Comparison of ENCODE assay signal across 8 mouse cellular contexts in genomic region chr16:85899301-85899721, GRCm38 (mm10). TPM values are rescaled to one million over a fixed set of nuclear protein-coding genes. Genes with fewer than 3 reads are reported as not detected.
DNase-seq lines count a peak whose midpoint lies in the region; ATAC-seq lines count a peak whose summit lies in the region.

No protein-coding gene starts in this region.

- 15% methylated on average over 25 of the region's 25 CpGs for WGBS in embryonic facial prominence, embryonic 12.5 days
- 17% methylated on average over 25 of the region's 25 CpGs for WGBS in heart, embryonic 15.5 days

- peak overlapping the region; percentile 60 for H3K4me3 ChIP-seq in embryonic facial prominence, embryonic 12.5 days
- peak overlapping the region; percentile 66 for H3K4me3 ChIP-seq in heart, embryonic 15.5 days

- H3K4me2 ChIP-seq in embryonic facial prominence, embryonic 12.5 days (replicated peaks), result peak overlapping the region; percentile 96
- H3K4me2 ChIP-seq in heart, embryonic 15.5 days, result peak overlapping the region; percentile 97

- peak overlapping the region; percentile 56; the same call in 1 of the 2 replicates for H3K9ac ChIP-seq in embryonic facial prominence, embryonic 12.5 days
- peak overlapping the region; percentile 54 for H3K9ac ChIP-seq in heart, embryonic 15.5 days

- no peaks in the 10 kb centered on the region for H3K36me3 ChIP-seq in embryonic facial prominence, embryonic 12.5 days
- no peaks in the 10 kb centered on the region for H3K36me3 ChIP-seq in heart, embryonic 15.5 days

- ATAC-seq in embryonic facial prominence, embryonic 12.5 days (ENCODE audit: insufficient number of reproducible peaks, insufficient read depth, low FRiP score, low TSS enrichment), result 0 out of 2 replicates have a peak, but pooled peaks have one; percentile 50
- no peak; the same call in 1 of the 2 replicates for ATAC-seq in heart, embryonic 15.5 days (replicated peaks; ENCODE audit: insufficient number of reproducible peaks, insufficient read depth, low FRiP score, low read depth)

- no peaks in the 10 kb centered on the region for H3K9me3 ChIP-seq in embryonic facial prominence, embryonic 12.5 days
- no peaks in the 10 kb centered on the region for H3K9me3 ChIP-seq in heart, embryonic 15.5 days (replicated peaks)

- H3K4me1 ChIP-seq in embryonic facial prominence, embryonic 12.5 days, result peaks cover 6% of the 10 kb centered on the region; the same call in 1 of the 2 replicates
- peaks cover 22% of the 10 kb centered on the region for H3K4me1 ChIP-seq in heart, embryonic 15.5 days (replicated peaks)

- DNase-seq in heart, adult 11 months, result peak; percentile 96
- DNase-seq in heart, adult 8-10 months (ENCODE audit: low spot score), result no peak
- DNase-seq in kidney, postnatal 14 days, result peak; percentile 58
- peak; percentile 40 for DNase-seq in lung, postnatal 10 days
- DNase-seq in right cerebral cortex, postnatal 14 days, result peak; percentile 13
- no peak for DNase-seq in frontal cortex, postnatal 25 days (ENCODE audit: low spot score in 2 of 2)

- no peak overlapping the region for H3K27ac ChIP-seq in embryonic facial prominence, embryonic 12.5 days
- H3K27ac ChIP-seq in heart, embryonic 15.5 days, result peak overlapping the region; percentile 64

- peaks cover 24% of the 10 kb centered on the region for H3K27me3 ChIP-seq in embryonic facial prominence, embryonic 12.5 days
- H3K27me3 ChIP-seq in heart, embryonic 15.5 days, result peaks cover 8% of the 10 kb centered on the region

RNA-seq across cellular contexts. Expression of gene Adamts5, which starts 2.3 kb away (rescaled TPM):
- total RNA-seq in heart, adult 8-10 months (2022), result 1 to 10 TPM; 5.6 to 7.9 (median 6.0) TPM
- polyA plus RNA-seq in embryonic facial prominence, embryonic 12.5 days (2016; fragmentation: Nextera tagmentation; extraction: Ambion mirVana), result 3.5 TPM in 2 replicates
- polyA plus RNA-seq in heart, embryonic 15.5 days (2015; fragmentation: Nextera tagmentation; extraction: Ambion mirVana), result 3.8 and 5.4 TPM in 2 replicates

Comparison
In these comparisons a context has a peak if more than half of its experiments do, and no peak if none do; other contexts are left out.
1. DNase-seq: peak in heart, adult 11 months (single experiment), kidney, postnatal 14 days (single experiment), lung, postnatal 10 days (single experiment) and right cerebral cortex, postnatal 14 days (single experiment); none in heart, adult 8-10 months (single experiment) and frontal cortex, postnatal 25 days (0 of 2).